Mouse (Mus musculus): Measurements from ENCODE around the gene Adamtsl1. TPM values are rescaled to one million over a fixed set of nuclear protein-coding genes. Genes with fewer than 3 reads are reported as not detected.

Gene Adamtsl1
- polyA plus RNA-seq, 1 experiment, result 0.55 TPM

- 61% methylated on average over 15 of the region's 15 CpGs for WGBS
- H3K27me3 ChIP-seq (ENCODE audit: control insufficient read depth, insufficient read depth, low read length), result no peaks in the 10 kb centered on the region
Observed at GRCm38 (mm10) chr4:86416401-86417025, 902.5 kb downstream of the Adamtsl1 start.

GRCm38 (mm10) chr4:86422586-86422985 lies 908.6 kb downstream of the Adamtsl1 start:
- TF ChIP-seq POLR2A (IDR thresholded peaks at IDR 0.05; ENCODE audit: low read depth, low read length), result no peak
- no peak for TF ChIP-seq CTCF (IDR thresholded peaks at IDR 0.05; ENCODE audit: extremely low read depth, insufficient read depth, insufficient read length, insufficient replicate concordance)
- H3K27me3 ChIP-seq (ENCODE audit: control insufficient read depth, insufficient read depth, low read length), result no peaks in the 10 kb centered on the region
- H3K27ac ChIP-seq (ENCODE audit: insufficient read depth, low read length), result no peak overlapping the region
- H3K4me3 ChIP-seq (ENCODE audit: extremely low read depth, insufficient read depth, insufficient read length), result no peak overlapping the region
- no peak for DNase-seq (ENCODE audit: low read depth in 1 of 2, low spot score in 2 of 2)
- no peaks in the 10 kb centered on the region for H3K4me1 ChIP-seq (ENCODE audit: control insufficient read depth, insufficient read depth, insufficient read length)
- WGBS, result 83% methylated on average over 6 of the region's 6 CpGs
- no peaks in the 10 kb centered on the region for H3K36me3 ChIP-seq (ENCODE audit: control insufficient read depth, insufficient read depth, low read length)

More at GRCm38 (mm10) chr4:86416401-86417025, 902.5 kb downstream of the Adamtsl1 start:
- Histone ChIP-seq H3K27ac (ENCODE audit: insufficient read depth, low read length) (no peak overlapping the region), H3K4me1 (ENCODE audit: control insufficient read depth, insufficient read depth, insufficient read length) (no peaks in the 10 kb centered on the region), H3K36me3 (ENCODE audit: control insufficient read depth, insufficient read depth, low read length) (no peaks in the 10 kb centered on the region), H3K4me3 (ENCODE audit: extremely low read depth, insufficient read depth, insufficient read length) (no peak overlapping the region)
- TF ChIP-seq CTCF (IDR thresholded peaks at IDR 0.05; ENCODE audit: extremely low read depth, insufficient read depth, insufficient read length, insufficient replicate concordance) (no peak), POLR2A (IDR thresholded peaks at IDR 0.05; ENCODE audit: low read depth, low read length) (no peak)
- no peak for DNase-seq (ENCODE audit: low read depth in 1 of 2, low spot score in 2 of 2)

GRCm38 (mm10) chr4:86425581-86425980 lies 911.6 kb downstream of the Adamtsl1 start:
- H3K4me3 ChIP-seq (ENCODE audit: extremely low read depth, insufficient read depth, insufficient read length), result no peak overlapping the region
- WGBS, result 84% methylated on average over 7 of the region's 7 CpGs
- no peaks in the 10 kb centered on the region for H3K27me3 ChIP-seq (ENCODE audit: control insufficient read depth, insufficient read depth, low read length)
- no peaks in the 10 kb centered on the region for H3K4me1 ChIP-seq (ENCODE audit: control insufficient read depth, insufficient read depth, insufficient read length)
- no peaks in the 10 kb centered on the region for H3K36me3 ChIP-seq (ENCODE audit: control insufficient read depth, insufficient read depth, low read length)
- H3K27ac ChIP-seq (ENCODE audit: insufficient read depth, low read length), result no peak overlapping the region
- no peak for DNase-seq (ENCODE audit: low read depth in 1 of 2, low spot score in 2 of 2)
- TF ChIP-seq CTCF (IDR thresholded peaks at IDR 0.05; ENCODE audit: extremely low read depth, insufficient read depth, insufficient read length, insufficient replicate concordance), result no peak
- TF ChIP-seq POLR2A (IDR thresholded peaks at IDR 0.05; ENCODE audit: low read depth, low read length), result no peak

- TF ChIP-seq POLR2A (IDR thresholded peaks at IDR 0.05; ENCODE audit: low read depth, low read length) (no peak), CTCF (IDR thresholded peaks at IDR 0.05; ENCODE audit: extremely low read depth, insufficient read depth, insufficient read length, insufficient replicate concordance) (no peak)
- no peak for DNase-seq (ENCODE audit: low read depth in 1 of 2, low spot score in 2 of 2)
- H3K27me3 ChIP-seq (ENCODE audit: control insufficient read depth, insufficient read depth, low read length), result no peaks in the 10 kb centered on the region
- WGBS, result 90% methylated on average over 11 of the region's 11 CpGs
- no peak overlapping the region for H3K27ac ChIP-seq (ENCODE audit: insufficient read depth, low read length)
- no peaks in the 10 kb centered on the region for H3K4me1 ChIP-seq (ENCODE audit: control insufficient read depth, insufficient read depth, insufficient read length)
- no peak overlapping the region for H3K4me3 ChIP-seq (ENCODE audit: extremely low read depth, insufficient read depth, insufficient read length)
- no peaks in the 10 kb centered on the region for H3K36me3 ChIP-seq (ENCODE audit: control insufficient read depth, insufficient read depth, low read length)
Observed at GRCm38 (mm10) chr4:86426549-86426948, 912.6 kb downstream of the Adamtsl1 start.

- Histone ChIP-seq H3K4me1 (ENCODE audit: control insufficient read depth, insufficient read depth, insufficient read length) (no peaks in the 10 kb centered on the region), H3K36me3 (ENCODE audit: control insufficient read depth, insufficient read depth, low read length) (no peaks in the 10 kb centered on the region), H3K4me3 (ENCODE audit: extremely low read depth, insufficient read depth, insufficient read length) (no peak overlapping the region), H3K27ac (ENCODE audit: insufficient read depth, low read length) (no peak overlapping the region), H3K27me3 (ENCODE audit: control insufficient read depth, insufficient read depth, low read length) (no peaks in the 10 kb centered on the region)
- DNase-seq (ENCODE audit: low read depth in 1 of 2, low spot score in 2 of 2), result no peak
- TF ChIP-seq CTCF (IDR thresholded peaks at IDR 0.05; ENCODE audit: extremely low read depth, insufficient read depth, insufficient read length, insufficient replicate concordance) (no peak), POLR2A (IDR thresholded peaks at IDR 0.05; ENCODE audit: low read depth, low read length) (no peak)
- 83% methylated on average over 5 of the region's 5 CpGs for WGBS
Observed at GRCm38 (mm10) chr4:86427312-86427711, 913.3 kb downstream of the Adamtsl1 start.

- H3K4me3 ChIP-seq (ENCODE audit: extremely low read depth, insufficient read depth, insufficient read length), result no peak overlapping the region
- DNase-seq (ENCODE audit: low read depth in 1 of 2, low spot score in 2 of 2), result no peak
- no peak overlapping the region for H3K27ac ChIP-seq (ENCODE audit: insufficient read depth, low read length)
- no peak for TF ChIP-seq POLR2A (IDR thresholded peaks at IDR 0.05; ENCODE audit: low read depth, low read length)
- no peak for TF ChIP-seq CTCF (IDR thresholded peaks at IDR 0.05; ENCODE audit: extremely low read depth, insufficient read depth, insufficient read length, insufficient replicate concordance)
- H3K36me3 ChIP-seq (ENCODE audit: control insufficient read depth, insufficient read depth, low read length), result no peaks in the 10 kb centered on the region
- 78% methylated on average over 6 of the region's 6 CpGs for WGBS
- no peaks in the 10 kb centered on the region for H3K4me1 ChIP-seq (ENCODE audit: control insufficient read depth, insufficient read depth, insufficient read length)
- H3K27me3 ChIP-seq (ENCODE audit: control insufficient read depth, insufficient read depth, low read length), result no peaks in the 10 kb centered on the region
Observed at GRCm38 (mm10) chr4:86428091-86428745, 914.2 kb downstream of the Adamtsl1 start.

GRCm38 (mm10) chr4:86435631-86436030 lies 921.7 kb downstream of the Adamtsl1 start:
- Histone ChIP-seq H3K4me1 (ENCODE audit: control insufficient read depth, insufficient read depth, insufficient read length) (no peaks in the 10 kb centered on the region), H3K36me3 (ENCODE audit: control insufficient read depth, insufficient read depth, low read length) (no peaks in the 10 kb centered on the region), H3K27ac (ENCODE audit: insufficient read depth, low read length) (no peak overlapping the region), H3K27me3 (ENCODE audit: control insufficient read depth, insufficient read depth, low read length) (no peaks in the 10 kb centered on the region), H3K4me3 (ENCODE audit: extremely low read depth, insufficient read depth, insufficient read length) (no peak overlapping the region)
- TF ChIP-seq POLR2A (IDR thresholded peaks at IDR 0.05; ENCODE audit: low read depth, low read length) (no peak), CTCF (IDR thresholded peaks at IDR 0.05; ENCODE audit: extremely low read depth, insufficient read depth, insufficient read length, insufficient replicate concordance) (no peak)
- WGBS, result 83% methylated on average over 3 of the region's 3 CpGs
- DNase-seq (ENCODE audit: low read depth in 1 of 2, low spot score in 2 of 2), result no peak

All from spleen, adult 2 months (tissue).